Mouse (Mus musculus) inflammation-experienced regulatory T-cells, adult 6 months (primary cell): ENCODE results near the gene Gm49387. TPM values are rescaled to one million over a fixed set of nuclear protein-coding genes. Genes with fewer than 3 reads are reported as not detected.
A peak's percentile ranks its signal among the peaks of the same experiment; 100 is the strongest.

ENCODE experiments used
- ATAC-seq: one replicate; pipeline ENCODE4 v1.8.0; 2017
- polyA plus RNA-seq, 3 experiments: library from polyadenylated mRNA; unstranded; fragments of 100-300 nt; shearing (Covaris generic); gene quantifications; one replicate each; pipeline ENCODE4 v1.2.1; 2017

Gene Gm49387
- polyA plus RNA-seq, 3 experiments from 2014 or later: 1.5 TPM; not detected in 2

DNA sequence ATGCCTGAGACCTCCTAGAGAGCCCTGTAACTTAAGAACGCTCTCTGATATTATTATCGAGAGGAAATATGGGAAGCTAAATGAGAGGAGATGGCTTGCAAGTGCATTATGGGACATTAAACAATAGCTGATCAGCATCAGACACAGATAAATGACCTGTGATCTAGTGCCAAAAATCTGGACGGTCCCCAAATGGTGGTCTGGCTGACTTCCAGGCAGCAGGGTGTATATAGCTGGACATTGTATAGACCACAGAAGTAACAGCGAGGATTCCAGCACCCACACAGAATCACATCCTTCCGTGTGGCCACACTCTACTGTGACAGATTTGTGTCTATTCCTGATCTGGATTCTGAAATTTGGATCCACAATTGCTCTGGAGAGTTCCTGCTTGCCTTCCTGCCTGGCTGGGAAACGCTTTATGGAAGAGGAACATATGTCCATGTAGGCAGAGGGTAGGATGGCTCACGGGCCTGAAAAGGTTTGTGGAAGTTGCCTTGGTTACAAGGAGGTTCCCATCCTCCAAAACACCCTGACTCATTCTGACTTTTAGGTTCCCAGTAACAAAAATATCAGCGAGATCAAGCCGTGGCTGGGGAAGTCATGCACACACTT is 68.0 kb downstream of the Gm49387 start:
- no peak for ATAC-seq

DNA sequence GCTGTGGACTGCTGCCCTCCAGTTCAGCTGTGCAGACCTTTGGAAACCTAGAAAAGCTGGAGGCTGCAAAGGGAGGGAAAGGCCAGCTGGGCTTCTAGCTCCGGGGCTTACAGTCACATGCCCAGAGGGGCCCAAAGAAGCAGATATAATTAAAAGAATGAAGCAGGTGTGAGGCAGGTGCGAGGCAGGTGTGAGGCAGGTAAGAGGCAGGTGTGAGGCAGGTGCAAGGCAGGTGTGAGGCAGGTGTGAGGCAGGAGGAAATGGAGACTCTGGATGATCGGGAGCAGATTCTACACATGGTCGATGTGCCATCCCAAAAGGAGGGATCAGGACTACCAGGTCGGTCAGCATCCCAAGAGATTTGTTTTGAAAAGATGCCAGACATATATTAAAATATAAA is 69.3 kb downstream of the Gm49387 start:
- no peak for ATAC-seq

DNA sequence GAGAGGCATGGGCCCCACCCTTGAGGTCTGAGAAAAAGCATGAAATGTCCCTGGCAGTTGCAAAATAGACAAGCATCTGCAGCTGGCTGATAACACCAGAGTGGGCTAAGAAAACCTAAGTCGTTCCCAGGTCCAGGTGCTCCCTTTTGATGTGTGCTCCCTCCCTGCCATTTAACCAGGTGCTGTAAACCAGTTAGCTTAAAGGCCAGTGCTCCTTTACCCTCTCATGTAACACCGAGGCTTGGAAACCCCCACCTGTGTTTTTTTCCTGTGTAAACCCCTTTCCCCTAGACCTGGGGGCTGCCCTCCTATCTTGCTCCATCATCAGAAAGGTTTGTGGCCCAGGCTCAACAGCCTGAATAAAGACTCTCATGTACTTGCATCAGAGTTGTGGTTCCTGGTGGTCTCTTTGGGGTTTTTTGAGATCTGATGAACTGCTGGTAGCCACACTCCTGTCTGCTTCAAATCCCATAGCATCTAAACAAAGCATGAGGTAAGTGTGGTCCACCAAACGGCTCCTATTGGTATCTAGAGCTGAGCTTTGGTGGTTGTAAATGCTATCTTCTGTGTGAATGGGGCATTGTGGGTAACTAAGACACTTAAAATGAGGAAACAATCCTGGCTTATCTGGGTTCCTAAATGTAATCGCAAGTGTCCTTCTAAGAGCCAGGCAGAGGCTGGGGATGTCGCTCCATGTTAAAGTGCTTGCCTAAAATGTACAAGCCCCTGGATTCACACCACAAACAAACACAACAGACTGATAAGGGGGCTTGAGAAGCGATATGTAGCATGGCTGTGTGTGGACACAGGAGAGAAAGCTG is 70.3 kb downstream of the Gm49387 start:
- ATAC-seq: peak; percentile 43

DNA sequence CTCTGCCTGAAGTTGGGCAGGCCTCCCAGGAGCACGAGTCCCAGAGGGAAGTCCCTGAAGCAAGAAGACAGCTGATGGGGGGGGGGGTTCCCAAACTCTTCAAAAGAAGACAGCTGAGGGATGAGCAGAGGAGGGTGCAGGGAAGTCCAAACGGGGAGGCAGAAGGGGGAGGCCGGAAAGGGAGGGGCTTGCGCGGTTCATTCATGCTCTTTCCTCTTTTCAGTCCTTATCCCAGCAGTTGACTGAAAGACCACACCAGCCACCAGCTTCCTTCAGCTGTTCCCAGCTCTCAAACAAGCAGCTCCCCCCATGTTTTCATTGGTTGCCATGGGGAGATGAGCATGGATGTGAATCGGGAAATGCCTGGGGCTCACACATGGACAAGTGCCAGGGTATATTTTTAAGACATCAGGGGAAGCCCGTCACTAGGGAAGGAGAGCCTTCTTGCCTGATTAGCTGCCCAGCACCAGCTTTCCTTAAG is 71.5 kb downstream of the Gm49387 start:
- ATAC-seq: peak; percentile 61

DNA sequence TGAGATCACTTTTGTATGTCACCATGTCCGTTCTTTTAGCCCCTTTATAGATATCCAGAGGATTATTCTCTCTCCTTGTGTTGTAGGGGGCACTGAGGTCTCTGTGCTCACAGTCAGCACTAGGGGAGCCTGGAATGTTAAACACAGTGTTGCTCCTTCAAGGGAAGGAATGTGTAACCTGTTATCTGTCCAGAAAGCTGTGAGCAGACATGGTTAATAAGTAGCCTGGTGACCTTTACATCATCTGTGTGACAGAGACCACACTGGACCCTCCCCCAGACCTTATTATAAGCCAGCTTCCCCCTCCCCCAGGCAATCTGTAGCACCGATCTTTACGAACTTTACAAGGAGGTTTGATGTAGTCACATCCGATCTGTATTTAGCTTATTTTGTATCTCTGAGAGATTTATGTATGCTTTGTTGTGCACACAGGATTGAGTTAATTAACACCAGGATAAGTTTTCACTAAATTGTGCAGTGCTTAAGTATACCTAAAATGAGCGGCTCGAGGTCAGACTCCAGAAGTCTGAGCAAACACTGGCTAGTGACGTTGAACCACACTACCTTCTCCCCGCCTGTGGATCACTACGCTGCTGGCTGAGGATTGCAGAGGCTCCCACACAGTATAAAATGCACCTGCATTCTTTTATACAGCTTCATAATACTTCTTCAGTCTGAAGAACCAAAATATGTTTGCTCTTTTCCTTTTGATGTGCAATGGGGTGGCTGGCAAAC is 75.0 kb downstream of the Gm49387 start:
- ATAC-seq: no peak

DNA sequence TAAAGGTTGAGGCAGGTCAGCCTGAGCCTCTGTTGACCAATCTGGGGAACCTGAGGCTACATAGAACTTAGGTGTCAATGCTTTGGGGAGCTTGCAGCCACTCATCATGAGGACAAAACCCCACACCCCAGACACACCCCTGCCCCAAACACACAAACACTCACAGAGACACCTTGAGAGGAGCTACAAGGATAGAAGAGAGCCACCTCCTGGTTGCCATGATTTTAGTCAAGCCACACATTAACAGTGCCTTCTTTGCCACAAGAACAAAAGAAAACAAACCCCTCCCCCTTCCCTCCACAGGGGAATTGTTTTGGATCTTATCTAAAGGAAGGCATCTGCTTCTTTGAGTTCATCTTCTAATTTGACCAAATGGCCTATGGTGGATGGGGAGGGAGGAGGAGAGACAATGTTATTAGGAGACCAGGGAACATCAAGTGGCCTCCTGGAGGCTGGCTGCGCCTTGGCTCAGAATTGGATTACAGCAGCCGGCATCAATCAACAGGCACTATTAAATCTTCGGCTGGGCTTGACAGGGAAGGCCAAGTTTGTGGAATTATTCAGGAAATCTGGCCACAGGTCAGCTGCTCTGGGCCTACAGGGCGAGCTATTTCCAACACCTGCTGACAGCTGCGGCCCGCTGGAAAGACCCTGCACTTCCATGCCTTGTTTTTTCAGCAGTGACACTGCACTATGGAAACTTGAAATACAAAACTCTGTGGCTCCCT is 76.1 kb downstream of the Gm49387 start:
- ATAC-seq: no peak

DNA sequence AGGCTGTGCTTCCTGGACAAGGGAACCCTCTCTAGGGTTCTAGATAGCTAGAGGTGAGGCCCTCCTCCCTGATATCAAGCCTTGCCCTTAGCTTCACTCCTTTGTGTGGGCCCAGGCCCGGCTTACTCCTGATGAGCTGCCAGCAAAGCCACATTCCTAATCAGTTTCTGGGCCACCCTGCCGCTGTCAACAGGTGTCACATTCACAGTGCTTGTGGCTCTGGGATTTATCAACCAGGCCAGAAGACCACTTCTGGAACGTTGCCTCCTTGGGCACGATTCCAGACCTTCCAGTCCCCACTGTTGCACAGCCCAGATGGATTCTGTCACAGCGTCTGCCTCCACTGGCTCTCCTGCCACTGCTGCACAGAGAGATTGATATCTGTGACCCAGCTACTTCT is 79.8 kb downstream of the Gm49387 start:
- ATAC-seq: no peak

DNA sequence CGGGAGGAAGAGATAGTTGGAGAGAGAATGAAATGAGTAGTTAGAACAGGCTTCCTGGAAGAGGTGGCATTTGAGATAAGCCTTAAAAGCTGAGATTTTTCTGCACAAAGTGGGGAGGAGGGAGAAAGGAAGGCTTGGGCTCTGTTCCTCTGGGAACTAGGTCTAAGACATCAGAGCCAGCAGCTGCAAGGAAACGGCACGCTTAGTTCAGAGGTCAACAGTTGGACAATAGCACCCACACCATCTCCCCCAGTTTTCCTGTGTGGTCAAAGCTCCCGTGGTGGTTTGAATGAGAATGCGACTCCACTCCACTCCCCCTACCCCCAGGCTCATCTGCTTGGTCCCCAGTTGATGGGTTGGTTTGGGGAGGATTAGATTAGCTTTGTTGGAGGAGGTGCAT is 81.5 kb downstream of the Gm49387 start:
- ATAC-seq: no peak

DNA sequence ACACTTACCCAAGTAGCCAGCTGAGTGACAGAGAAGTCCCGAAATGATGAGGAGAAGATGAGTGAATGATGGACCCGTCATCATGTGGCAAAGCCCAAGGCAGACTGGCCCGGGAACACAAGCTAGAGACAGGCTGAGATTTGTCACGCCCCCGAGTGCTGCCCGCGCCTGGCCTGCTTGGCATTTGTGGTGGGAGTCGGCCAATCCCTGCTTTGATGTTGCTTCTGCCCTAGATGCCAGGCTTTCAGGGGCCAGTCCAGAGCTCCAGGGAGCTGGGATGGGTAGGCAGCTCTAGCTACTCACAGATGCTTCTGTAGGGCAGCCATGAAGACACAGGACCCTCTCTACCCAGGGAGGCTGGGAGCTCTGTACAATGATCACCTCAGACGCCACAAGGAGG is 82.9 kb downstream of the Gm49387 start:
- ATAC-seq: no peak

DNA sequence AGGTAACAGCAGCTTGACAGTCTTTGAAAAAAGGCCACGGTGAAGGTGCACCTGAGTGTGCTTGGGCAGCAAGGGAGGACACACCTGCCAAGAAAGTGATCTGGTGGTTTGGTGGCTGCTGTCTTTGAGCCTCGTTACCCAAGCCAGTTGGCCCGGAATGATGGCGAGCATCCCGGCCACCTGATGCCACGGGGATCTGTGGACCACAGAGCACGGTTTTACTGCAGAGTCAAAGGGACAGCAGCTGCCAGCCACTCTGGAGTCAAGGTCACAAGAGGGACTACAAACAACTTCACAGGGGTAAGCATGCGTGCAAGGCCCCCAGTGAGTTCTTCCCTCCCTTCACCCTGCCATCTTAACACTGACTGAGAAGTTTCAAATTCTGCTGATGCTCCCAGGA is 83.4 kb downstream of the Gm49387 start:
- ATAC-seq: no peak

DNA sequence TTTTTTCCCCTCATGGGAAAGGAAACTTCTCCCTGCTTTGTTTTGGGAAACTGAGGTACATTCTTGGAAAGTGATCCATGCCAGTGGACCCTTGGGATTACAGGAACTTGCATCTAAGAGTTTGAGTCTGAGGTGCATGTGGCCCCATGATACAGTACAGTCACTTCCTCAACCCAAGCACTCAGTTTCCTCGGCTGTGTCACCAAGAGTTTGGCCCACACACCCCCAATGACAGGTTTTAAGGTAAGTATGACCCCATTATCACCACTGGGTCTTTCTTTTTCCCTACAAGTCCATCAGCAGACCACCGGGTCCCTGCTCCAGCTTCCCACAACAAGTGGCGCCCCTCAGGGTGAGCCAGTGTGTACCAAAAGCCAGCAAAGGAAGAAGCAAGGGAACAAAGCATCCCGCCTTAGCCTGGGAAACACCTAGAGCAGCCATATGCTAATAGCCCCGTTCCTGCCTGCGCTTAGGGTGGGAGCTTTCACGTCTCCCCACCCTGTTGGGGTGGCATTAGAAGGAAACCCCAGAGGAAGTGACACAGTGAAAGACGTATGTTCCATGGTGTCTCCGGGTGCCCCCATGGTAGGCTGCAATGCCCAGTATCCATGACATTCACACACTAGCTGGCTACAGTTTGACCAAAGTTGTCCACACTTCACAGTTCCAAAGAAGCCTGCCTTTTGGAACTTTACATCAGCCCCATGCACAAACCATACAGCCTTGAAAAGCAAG is 84.0 kb downstream of the Gm49387 start:
- ATAC-seq: peak; percentile 18

DNA sequence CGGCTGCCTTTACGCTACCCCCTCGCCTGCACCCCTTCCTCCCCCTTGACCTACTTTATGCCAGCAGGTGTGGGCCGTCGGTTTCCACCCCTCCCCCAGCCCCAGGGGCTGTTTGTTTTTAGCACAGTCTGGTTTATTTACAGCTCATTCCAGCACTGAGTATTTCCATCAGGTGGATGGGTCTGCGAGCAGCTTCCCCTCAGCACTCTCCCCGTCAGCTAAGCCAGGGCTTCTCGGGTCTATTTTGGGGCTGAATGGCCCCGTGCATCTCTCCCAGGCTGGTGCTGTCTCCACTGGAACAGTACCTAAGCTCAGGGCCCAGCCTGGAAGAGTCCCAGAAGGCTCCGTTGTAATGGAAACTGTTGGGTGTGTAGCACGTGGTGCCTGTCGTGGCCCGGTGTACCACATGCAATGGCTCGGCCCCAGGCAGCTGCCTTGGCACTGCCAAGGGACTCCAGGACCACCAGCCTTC is 84.7 kb downstream of the Gm49387 start:
- peak; percentile 60 for ATAC-seq

DNA sequence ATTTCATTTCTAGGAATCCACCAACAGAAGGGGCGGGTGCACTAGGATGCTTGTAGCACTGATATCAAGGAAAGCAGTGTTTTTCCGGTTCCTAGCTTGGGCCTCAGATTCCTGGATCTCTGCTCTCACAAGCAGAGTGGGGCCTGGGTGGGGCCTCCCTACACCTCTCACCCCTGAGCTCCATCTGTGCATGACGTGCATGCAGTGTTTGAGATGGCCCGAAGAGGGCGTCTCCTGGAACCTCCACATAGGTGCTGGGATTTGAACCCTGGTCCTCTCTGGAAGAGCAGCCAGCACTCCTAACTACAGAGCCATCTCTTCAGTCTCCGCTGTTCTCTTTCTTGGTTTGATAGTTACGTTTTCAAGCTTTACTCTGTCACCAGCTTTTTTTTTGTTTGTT is 85.7 kb downstream of the Gm49387 start:
- no peak for ATAC-seq

DNA sequence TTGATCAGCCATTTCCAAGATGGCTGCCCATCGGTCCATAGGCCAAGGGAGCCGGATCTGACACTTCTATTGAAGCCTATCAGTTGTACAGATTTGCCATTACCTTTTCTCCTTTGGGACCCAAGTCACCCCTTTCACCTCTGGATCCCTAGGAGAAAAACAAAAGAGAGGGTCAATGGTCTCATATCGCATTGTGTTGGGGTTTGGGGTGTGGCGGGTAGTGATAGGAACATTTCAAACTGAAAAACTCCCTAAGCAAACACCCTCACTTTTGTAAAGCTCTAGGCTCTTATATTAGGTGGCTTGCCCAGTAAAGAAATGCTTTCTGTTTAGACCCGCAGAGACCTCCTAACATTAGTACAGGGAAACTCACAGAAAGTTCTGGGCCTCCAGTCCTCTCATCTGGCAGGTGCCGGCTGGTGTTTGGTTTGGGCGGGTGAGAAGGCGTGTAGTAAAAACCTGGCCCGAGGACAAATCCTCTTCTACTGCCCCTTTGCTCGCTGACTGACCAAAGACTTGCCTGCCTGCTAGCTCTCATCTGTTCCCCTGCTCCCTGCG is 96.7 kb downstream of the Gm49387 start:
- ATAC-seq: no peak

DNA sequence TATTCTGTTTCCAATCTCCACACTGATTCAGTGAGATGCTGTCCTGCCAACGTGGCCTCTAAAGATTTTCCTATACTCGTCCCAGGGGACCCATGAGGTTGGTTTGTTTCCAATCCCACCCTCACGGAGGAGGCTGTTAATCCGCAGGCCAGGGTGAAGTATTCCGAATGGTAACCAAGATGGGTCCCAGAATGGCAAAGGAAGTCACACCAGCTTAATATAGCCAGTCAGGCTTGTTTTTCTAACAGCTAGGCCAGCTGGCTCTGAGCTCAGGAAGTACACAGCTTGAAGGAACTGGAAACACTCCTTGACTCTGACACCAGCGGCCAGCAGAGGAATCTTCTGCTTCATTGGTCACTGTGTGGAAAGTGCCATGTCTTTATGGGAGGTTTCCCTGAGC is 103.4 kb downstream of the Gm49387 start:
- no peak for ATAC-seq

DNA sequence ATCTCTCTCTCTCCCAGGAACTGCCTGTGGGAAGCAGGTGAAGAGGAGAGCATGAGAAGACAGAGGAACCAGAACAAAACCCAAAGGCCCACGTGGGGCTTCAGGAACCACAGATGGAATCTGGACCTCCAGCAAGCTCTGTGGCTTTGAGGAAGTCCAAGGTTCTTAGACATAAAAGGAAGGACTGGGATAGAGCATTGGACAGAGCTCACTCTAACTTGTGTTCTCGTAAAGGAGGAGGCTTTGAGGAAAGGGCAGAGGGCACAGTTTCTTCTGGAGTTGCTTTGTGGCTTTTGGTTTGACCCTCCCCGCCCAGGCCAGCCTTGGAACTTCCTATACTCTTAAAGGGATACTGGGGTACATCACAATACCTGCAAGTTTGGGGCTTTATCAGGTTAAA is 108.0 kb downstream of the Gm49387 start:
- no peak for ATAC-seq

DNA sequence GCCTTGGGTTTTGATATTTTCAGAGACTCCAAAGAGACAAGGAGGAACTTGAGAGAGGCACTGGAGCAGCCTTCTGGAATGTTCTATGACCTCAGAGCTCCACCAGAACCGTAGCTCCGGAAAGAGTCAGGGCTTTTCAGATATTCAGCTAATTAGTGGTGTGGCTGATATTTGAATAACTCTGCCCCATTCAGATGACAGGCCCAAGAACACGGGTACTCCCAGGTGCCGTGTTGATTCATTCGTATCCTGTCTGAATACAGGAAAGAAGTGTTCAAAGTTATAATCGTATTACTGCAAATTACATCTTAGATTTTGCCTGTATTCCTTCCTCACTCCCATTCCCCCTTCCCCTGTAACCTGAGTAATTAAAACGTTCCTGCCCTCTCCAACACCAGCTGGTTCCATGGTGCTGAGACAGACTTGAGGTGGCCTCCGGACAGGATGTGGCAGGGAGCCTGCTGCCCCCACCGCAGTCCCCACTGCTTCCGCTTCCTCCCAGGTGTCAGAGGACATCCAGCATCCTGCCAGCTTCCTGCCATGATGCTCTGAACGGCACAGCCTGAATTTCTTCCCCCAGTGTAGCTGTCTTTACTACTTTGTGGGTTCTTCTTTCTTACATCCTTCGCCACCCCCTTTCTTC is 109.1 kb downstream of the Gm49387 start:
- peak; percentile 96 for ATAC-seq

DNA sequence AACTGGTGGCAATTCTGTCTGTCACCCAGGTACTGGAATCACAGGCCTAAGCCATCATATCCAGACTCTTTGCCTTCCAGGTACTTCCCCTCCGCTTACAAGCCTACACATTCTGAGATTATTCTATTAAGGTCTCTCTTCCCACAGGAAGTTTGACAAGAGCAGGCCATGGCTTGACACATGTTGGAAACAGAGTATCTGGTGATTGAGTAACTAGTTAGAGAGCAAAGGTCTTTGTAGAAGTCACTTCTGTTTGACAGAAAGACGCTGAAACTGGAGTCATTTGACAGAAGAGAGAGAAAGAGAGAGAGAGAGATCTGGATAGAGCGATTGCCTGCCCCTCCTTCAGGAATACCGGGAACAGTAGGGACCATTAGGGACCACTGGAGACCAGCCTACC is 109.8 kb downstream of the Gm49387 start:
- no peak for ATAC-seq

DNA sequence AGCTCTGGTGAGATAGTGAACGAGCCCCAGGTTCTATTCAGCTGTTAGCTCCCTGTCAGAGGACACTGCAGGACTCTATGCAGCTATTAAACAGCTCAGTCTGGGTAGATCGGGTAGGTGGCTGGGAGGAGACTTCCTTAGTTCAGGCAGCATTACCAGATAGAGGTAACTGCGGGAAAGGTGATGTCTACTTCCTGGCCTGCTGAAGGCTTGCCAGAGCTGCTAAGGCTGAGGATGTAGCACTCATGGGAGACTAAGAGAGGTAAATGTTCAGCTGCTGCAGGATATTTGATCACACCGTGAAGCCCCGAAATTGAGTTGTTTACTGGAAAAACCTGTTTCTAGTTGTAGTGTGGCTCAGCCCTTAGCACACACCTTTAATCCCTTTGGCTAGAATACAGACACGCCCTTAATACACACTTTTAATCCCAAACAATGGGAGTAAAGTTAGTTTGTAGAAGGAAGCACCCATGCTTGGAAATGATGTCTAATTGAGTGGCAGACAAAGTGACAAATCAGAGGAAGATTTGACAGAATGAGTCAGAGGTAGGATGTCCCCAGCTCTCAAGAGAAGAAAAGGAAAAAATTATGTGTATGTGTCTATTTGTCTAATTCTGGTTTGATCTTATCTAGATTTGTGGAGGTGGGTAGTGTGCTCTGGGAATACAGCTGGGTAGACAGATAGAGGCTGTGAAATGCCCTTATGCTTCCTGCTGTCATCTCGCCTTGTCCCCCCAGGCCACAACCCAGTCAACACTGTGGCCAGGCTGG is 115.5 kb downstream of the Gm49387 start:
- peak; percentile 71 for ATAC-seq

DNA sequence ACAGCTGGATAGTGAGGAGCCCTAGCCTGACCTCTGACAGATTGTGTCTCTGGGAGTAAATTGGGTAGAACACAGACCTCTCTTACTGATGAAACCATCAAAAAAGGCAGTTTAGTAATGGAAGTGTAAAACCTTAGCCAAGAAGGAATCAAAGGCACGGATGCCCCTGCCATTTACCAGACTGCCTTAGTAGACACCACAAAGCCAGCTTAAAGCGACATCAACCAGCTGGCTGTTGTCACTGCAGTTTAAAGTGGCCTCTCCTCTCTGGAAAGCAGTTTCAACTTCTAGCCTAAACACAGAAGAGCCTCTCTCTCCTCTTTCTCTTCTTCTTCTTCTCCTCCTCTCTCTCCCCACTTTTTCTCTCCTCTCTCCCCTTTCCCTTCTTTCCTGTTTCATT is 119.4 kb downstream of the Gm49387 start:
- no peak for ATAC-seq
